Mouse (Mus musculus) CD4-positive helper T cell, adult 2 months (primary cell): ENCODE measurements around the gene March1.

Experiments used
- DNase-seq: peaks from one replicate; pipeline ENCODE4 v3.0.0-alpha.2; 2012; ENCODE audit warnings: low read depth, missing footprints, low spot score

Gene March1

DNA sequence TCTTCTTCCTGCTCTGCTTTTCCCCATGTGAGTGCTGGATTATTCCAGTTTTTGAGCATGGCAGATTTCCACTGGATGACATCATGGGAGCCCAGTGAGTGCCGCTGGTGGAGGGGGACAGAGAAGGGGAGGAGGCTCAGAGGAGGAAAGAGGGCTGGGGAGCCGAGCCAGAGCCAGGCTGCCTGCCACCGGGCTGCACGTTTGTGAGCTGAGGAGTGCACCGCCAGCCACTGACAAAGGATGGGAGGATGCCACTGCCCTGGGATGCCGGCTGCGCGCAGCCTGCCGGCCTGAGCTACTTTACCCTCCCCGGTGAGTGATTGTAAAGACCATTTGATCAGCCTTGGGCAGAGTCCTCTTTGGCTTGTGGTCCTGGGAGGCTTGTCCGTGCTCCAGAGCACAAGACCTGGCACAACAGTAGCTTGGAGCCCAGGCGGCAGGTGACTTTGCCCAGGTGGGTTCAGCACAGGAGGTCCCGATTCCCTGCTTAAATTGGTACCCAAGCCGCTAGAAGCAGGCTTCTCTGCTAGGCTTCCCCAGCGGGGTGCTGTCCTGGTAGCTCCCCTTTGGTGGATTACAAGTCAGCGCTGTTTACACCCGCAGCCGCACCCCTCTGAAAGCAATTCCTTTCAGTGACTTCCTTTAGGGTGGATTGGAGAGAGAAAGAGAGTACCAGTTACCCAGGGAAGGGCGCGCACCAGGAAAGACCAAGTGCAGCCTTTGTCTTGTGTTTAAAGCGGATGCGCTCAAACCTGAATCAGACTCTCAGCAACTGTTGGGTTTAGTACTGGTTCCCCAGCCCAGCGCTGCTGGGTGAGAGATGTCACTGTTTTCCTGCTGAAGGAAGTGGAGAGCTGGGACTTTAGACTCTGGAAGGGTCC lies at the start of gene March1:
March1 (plus strand) TSS at position 30 of the 881 bp plus-strand sequence.
- DNase-seq: no peak

DNA sequence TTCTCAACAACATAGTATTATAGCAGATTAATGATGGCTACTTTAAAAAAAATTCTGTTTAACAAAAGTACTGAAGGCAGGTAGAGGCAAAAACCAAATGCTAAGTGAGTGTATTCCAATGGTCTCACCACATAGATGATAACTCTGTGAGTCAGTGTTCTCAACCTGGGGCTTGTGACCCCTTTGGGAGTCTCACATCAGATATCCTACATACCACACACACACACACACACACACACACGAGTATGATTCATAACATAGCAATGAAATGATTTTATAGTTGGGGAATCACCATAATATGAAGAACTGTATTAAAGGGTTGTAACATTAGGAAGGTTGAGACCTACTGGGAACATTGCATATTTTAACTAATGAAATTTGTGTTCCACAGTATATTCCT lies 30.8 kb upstream of the March1 start:
- no peak for DNase-seq

DNA sequence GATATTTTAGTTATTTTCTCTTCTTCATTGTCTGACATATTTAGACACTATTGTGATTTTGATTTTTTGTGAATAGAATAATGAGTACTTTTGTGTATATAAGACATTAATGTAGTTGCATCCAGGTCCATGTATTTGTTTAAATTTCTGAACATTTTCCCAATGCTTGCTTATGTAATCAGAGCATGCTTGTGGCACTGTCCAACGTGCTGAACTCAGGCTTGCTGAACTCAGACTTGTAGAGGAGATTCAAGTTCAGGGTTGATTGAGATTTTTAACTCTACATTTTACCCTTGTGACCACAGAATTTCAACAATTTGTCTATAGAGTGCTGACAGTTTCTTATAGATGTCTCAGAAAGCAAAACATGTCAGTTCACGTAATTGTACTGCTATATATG lies 14.5 kb upstream of the March1 start:
- DNase-seq: no peak

DNA sequence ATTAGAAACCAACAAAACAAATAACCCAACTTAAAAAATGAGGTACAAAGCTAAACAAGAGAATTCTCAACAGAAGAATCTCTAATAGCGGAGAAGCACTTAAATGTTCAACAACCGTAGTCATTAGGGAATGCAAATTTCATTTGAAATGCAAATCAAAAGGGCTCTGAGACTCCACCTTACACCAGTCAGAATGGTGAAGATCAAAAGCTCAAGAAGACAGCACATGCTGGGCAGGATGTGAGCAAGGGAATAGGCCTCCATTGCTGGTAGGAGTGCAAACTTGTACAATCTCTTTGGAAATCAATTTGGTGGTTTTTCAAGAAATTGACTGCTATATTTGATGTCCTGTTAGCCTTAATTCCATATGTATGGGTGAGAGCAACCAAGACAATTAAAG lies 8.2 kb upstream of the March1 start:
- no peak for DNase-seq

DNA sequence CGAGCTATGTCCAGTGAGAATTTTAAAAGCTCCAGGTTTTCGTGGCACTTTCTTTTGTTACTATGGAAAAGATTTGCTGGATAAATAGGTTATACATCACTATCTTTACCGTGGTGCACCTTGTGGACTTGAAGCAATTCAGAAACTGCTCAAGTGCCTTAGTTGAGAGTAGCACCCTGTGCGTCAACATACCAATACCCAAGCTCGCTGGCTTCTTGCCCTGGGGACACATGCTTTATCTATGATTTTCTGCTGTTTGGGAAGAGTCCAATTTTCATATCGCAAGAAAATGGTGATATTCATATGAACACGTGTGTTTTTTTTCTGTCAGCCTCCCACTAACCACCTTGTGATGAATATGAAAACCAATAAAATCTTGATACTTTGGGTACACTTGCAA lies 1.3 kb downstream of the March1 start:
- no peak for DNase-seq

DNA sequence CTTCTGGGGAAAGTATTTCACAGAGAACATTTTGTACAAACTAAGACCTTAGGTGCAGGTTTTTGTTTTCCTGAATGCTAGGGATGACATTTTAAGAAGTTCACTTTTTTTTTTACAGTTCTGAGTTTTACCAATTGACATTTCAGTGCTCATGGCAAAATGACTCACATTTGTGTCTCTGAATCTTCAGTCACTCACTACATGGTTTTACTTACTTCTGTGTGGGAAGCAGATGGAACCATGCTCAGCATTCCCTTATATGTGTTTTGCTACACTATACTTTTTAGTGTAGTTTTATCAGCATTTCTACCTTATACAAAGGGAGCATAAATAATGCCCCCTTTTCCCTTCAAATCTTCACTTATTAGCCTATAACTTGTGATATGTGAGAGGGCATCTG lies 27.2 kb downstream of the March1 start:
- DNase-seq: no peak

DNA sequence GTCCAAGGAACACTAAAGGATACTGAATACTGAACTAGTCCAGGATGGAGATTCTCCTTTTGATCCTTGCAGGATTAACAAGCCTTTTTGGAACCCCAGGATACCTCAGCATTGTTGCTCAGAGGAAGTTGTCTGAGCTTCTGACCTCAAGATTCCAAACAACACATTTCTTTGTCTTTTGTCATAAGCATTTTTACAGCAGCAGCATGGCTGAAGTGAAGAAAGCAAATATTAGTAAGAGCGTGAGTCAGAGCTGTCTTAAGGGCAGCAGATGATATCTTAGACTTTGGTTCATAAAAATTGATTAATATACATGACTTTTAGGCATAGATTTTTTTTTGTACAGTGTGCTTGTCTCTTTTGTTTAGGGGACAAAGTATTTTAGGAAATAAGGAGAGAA lies 27.8 kb downstream of the March1 start:
- DNase-seq: no peak

DNA sequence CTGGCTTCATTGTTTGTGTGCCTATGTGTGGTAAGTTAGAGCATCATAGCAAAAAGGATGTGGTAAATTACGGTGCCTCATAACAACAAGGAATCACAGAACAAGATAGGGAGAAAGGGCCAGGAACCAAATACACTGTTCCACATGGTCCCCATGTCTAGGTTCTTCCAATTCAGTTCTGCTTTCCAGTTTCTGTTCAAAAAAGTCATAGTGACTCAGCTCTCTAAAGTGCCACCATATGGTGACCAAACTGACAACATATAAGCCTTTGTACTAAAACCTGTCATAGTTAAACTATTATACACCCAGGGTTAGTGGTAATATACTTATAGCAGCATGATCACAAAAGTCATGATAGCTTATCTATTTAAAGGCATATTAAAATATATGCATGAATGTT lies 28.2 kb downstream of the March1 start:
- no peak for DNase-seq

DNA sequence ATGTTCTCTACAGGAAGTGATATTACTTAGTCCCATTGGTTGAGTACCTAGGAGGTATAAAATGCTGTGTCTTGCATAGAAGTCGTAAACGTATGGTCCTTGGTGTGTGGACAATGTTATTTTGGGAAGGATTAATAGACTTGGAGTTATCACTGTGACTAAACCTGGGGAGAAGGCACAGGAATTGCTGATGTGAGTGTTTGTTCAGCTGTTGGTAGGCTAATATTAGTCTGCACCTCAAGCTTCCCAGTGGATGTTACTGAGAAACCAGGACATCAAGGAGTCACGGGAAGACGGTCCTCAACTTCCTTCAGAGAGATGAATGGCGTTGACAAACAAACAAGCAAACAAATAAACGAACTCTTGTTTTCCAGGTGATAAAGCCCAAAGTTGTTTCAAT lies 38.2 kb downstream of the March1 start:
- no peak for DNase-seq

DNA sequence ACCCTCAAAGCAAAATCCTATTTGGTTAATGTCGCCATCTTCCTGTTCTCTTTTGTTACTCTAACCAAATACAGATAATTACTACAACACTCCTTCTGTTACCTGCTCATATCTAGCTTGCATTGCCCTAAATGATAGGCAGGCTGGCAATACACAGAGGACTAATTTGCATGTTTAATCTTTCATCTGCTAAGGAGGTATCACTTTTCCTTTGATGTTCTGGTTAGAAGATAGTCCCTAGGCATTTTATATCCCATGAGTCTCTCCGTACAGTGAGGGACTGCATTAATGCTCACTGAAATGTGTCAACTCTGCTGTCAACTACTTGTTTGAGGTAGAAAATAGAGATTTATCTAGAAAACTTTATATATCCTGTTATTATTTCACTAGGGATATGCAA lies 44.2 kb downstream of the March1 start:
- DNase-seq: no peak

DNA sequence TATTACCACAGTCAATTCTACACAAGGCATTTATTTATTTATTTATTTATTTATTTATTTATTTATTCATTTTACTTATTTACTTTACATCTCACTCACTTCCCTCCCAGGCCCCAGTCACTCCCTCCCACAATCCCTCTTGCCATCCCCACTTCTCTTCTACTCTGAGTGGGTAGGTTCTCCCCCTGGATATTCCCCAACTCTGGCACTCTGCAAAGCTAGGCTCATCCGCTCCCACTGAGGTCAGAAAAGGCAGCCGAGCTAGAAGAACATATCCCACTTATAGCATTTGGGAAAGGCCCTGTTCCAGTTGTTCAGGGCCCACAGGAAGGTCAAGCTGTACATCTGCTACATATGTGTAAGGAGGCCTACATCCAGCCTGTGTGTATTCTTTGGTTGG lies 48.1 kb downstream of the March1 start:
- no peak for DNase-seq

DNA sequence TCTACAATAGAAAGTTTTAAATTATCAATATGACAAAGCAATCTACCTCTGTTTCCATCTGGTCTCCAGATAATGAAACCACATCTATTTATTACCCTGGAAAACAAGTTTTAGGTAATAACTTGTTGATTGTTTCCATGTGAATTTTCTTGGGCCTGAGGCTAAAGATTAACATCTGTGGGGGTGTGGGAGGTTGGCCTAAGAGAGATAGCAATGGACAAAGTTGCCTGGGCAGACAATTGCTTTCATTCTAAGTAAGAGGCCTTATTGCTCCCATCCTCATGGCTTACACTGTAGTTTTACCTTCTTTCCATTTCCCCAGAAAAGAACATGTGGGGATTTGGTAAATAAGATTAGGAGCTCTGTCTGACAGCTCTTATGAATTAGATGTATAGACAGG lies 125.4 kb downstream of the March1 start:
- no peak for DNase-seq

DNA sequence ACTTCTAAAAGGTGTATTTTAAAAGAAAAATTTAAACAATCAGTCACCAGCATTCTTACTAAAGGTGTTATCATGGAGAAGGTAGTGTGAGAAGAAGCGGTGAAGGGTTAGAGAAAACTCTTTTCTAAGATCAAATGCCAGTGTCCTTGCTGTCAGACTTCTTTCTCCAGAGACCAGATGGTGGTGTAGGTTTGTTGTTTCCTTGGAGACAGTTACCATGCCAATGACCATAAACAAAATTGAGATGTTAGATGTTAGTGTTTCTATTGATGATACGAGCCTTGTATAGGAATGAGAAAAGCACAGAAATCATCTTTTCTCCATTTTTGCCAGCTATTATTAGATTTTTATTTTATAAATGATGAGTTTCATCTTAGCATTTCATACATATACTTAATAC lies 158.1 kb downstream of the March1 start:
- no peak for DNase-seq

DNA sequence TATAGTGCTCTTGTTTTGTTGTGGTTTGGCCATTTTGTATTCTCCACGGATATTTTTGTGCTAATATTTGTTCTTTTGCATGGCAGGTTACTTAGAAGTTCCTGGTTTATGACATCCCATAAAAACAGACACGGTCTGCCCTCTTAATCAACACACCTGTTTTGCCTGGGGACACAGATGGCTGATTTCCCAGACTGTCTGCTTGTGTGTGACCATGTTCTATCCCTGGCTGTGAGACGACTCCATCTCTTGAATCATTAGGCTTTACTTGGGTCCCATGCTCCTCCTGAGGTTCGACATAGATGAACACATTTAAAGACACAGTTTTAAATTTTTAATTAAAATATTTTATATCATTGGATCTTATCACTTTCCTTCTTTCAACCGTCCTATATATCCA lies 163.5 kb downstream of the March1 start:
- DNase-seq: no peak

DNA sequence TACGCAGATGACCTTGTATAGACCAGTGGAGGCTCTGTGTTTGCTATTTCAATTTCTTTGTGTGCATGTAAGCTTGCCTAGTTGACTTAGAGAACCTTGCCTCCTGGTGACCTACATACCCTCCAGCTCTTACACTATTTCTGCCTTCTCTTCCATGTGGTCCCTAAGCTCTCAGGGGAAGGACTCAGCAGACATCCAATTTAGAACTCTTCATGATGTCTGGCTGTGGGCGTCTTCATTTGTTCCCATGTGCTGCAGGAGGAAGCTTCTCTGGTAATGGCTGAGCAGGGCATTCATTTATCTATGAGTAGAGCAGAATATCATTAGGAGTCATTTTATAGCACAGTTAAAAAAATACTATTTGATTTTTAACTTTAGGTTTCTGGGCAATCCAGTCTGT lies 195.3 kb downstream of the March1 start:
- DNase-seq: no peak

DNA sequence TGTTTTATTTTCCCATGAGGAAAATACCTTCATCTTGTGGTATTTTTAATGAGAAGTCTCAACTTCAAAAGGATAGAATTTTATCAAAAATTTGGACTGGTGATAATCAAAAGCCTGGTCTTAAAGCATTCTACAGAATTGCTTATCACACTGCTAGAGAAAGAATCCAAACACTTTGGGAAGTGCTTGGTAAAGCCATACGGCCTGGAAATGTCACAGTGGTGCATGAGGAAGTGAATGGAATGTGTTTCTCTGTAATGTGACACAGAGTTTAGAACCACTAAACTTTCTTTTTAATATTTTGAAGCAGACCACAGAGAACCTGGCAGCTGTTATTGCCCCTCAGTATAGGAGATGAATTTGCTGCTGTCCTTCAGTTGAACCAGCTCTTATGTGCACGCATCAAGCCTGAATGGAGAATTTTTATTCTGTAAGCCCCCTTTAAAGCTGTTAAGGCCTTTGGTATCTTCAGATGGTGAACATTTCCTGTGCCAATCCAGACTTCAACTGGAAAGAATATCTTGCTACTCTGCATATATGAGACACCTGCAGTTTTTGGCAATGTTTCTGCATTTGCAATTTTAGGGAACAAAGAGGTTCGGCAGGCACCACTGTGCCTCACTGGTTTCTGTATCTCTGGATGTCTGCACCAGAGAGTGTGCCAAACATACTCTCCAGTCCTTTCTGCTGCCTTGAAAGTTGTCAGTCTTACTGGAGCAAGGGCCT lies 304.8 kb downstream of the March1 start:
- no peak for DNase-seq

DNA sequence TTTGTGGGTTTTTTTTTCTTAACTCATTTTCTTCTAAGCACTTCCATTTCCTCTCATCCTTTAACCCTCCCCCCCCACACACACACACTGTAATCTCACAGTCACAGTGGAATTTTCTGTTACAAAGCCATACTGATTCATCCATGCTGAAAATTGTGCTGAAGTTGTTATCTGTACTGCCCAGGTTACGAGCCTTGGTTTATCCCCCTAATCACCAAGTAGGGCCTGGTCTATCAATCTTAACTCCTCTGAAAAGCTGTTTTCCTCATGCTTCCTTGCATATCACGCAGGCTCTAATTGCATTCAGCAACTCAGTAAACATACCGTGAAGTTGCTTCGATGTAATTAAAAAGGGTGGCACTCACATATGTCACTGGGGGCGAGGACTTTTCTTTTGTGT lies 339.2 kb downstream of the March1 start:
- DNase-seq: no peak

DNA sequence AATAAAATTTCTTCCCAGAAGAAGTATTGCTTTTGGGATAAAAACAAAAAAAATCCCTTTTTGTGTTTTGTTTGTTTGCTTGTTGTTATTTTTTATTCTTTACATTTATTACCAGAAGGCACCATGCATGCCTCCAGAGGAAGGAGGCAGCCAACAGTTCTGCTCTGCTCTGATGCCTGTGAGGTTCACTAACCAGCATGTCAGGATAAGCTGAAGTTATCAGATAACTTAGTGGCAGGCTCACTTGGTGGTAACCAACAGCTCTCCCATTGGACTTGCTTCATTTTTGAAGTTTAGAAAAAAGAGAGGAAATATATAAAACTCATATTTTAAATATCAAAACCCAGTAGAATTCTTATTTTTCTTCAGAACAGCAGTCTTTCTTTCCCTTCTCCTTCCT lies 339.8 kb downstream of the March1 start:
- no peak for DNase-seq

DNA sequence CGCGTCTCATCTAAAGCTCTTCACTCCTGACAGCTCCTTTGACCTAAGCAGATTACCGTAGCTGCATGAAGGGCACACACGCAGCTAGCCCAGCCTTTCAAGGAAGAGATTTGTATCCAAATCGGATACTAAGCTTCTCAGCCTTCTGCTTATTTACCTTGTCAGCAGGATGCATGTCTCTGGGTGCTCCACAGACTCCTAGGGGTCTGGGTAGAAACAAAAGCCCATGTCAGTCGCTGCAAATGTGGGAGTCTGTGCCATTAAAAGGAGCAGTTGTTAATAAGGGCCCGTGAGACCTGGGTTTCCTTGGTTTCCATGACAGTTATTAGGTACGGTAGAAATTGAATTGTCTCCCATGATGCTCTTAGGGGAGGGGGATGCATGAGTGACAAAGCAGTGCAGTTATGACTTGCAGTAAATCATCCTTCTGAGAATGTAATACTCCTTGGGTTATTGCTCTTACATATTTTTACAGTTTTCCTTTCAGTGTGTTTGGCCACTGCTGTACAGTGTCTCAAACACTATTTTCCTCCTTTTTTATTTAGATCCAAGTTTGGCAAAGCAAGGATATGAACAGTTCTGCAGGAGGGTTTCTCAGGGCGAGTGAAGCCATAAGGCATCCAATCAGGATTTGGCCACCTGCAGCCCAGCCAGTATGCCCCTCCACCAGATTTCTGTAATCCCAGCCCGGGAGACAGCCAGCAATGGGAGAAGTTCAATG lies 349.0 kb downstream of the March1 start:
- no peak for DNase-seq

DNA sequence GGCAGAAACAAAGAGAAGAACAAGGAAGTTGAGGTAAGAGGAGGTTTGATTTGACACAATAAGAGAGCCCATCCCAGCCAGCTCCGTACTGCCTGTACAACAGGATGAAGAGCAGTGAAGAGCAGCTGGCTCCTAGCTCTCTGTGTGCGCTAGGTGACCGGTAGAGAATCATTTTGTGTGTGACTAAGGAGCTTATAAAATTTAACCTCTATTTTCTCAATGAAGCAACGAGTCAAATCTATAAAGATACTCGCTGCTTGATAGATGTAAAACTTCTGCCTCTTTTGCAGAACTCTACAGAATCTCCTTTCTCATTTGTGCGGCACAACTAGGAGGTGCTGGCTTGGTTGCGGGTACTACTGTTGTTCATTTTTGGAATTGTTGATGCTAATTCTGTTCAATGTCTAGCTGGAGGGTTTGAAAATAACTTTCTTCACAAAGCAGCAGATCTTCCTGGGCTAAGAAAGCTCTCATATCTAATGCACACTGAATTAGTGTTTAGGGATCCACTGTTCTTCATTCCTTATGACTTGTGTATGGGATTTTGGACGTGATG lies 349.6 kb downstream of the March1 start:
- no peak for DNase-seq

DNA sequence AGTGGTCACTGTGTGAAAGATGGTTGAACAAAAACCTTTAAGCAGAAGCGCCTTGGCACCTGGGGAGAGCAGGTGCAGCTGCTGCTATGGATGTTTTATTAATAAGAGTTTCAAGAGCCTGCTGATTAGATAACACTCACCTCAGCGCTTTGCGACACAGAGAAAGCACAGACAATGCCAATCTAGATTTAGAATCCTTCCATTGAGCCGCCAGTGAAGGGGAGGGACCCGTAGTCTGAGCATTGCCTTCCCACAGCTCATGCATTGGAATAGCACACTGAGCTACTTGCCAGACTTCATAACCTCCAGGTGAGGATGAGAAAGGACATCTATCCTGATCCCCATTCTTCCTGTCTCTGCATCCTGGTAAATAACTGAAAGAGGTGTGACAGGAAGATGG lies 359.2 kb downstream of the March1 start:
- no peak for DNase-seq

DNA sequence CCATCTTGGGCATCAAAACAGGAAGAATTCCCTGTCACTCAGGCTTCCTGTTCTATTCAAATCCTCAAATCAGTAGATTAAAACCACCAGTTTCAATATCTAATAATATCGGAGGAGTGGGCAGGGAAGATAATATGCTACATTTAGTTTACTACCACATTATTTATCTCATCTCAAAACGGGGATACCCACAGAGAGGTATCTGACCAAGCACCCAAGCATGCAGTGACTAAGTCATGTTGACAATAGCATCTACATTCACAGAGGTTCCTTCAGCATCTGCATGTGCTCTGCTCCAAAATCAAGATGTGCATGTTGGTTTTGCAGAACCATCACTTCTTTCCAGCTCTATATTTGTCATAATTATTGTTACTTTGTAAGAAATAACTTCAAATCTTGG lies 364.3 kb downstream of the March1 start:
- DNase-seq: no peak
